Mouse (Mus musculus) stomach, embryonic 16.5 days (tissue): Measurements from ENCODE around the gene Zfp473. TPM values are rescaled to one million over a fixed set of nuclear protein-coding genes. Genes with fewer than 3 reads are reported as not detected.
A peak's percentile ranks its signal among the peaks of the same experiment; 100 is the strongest.

Experiments used
- ATAC-seq: fragments of 200-750 bp; cut with Nextera tagmentation; 2 replicates; pipeline ENCODE4 v1.8.0; 2017; ENCODE audit warnings: moderate number of reproducible peaks, moderate TSS enrichment; ENCODE audit not compliant: insufficient read depth, low FRiP score
- H3K27ac ChIP-seq: fragments of 300-500 bp; sonication (generic); 2 replicates; pipeline ENCODE4 v1.5.1; 2014; ENCODE audit warnings: low read length
- H3K27me3 ChIP-seq: fragments of 300-500 bp; sonication (generic); 2 replicates; pipeline ENCODE4 v1.6.1; 2014; ENCODE audit warnings: low read length, control low read depth, mixed read lengths; ENCODE audit not compliant: control insufficient read depth, insufficient read depth
- H3K36me3 ChIP-seq: fragments of 300-500 bp; sonication (generic); 2 replicates; pipeline ENCODE4 v1.6.1; 2014; ENCODE audit warnings: low read length; ENCODE audit not compliant: control insufficient read depth, insufficient read depth
- H3K4me1 ChIP-seq: fragments of 300-500 bp; sonication (generic); 2 replicates; pipeline ENCODE4 v1.6.1; 2014; ENCODE audit warnings: low read length, control low read depth, mixed read lengths; ENCODE audit not compliant: control insufficient read depth, insufficient read depth
- H3K4me2 ChIP-seq: fragments of 300-500 bp; sonication (generic); 2 replicates; pipeline ENCODE4 v1.6.1; 2014; ENCODE audit warnings: low read depth, low read length, mixed read lengths
- H3K4me3 ChIP-seq: fragments of 300-500 bp; sonication (generic); replicated peaks from 2 replicates; pipeline ENCODE4 v1.5.1; 2014; ENCODE audit warnings: mild to moderate bottlenecking, low read length
- H3K9ac ChIP-seq: fragments of 300-500 bp; sonication (generic); 2 replicates; pipeline ENCODE4 v1.6.1; 2014; ENCODE audit warnings: low read length
- H3K9me3 ChIP-seq: fragments of 300-500 bp; sonication (generic); replicated peaks from 2 replicates; pipeline ENCODE4 v1.6.1; 2016; ENCODE audit warnings: low read length, control low read depth; ENCODE audit not compliant: control insufficient read depth
- WGBS: fragments of 180-500 bp; shearing (Covaris S2); extraction: QIAGEN DNeasy Blood & Tissue Kit; methylation state at CpG from one replicate; pipeline ENCODE4 v1.1.7; 2014; 5-methylcytosine and 5-hydroxymethylcytosine counted together
- polyA plus RNA-seq: library from polyadenylated mRNA; unstranded; fragments of >200 nt; fragmentation: Nextera tagmentation; extraction: Ambion mirVana; gene quantifications from 2 replicates; pipeline ENCODE4 v1.2.1, GENCODE M21; 2015

Zfp473 gene
- polyA plus RNA-seq, 1 experiment from 2014 or later, result 1.8 TPM

GRCm38 (mm10) chr7:44689331-44689730 is 61.5 kb downstream of the Zfp473 start:
- no peak for ATAC-seq
- WGBS, result 89% methylated on average over 7 of the region's 7 CpGs
- no peaks in the 10 kb centered on the region; the same call in 1 of the 2 replicates for H3K4me1 ChIP-seq
- no peaks in the 10 kb centered on the region for H3K36me3 ChIP-seq
- H3K4me3 ChIP-seq, result no peak overlapping the region
- H3K9me3 ChIP-seq, result no peaks in the 10 kb centered on the region
- no peak overlapping the region for H3K4me2 ChIP-seq
- no peak overlapping the region for H3K9ac ChIP-seq
- H3K27ac ChIP-seq, result no peak overlapping the region
- H3K27me3 ChIP-seq, result no peaks in the 10 kb centered on the region

GRCm38 (mm10) chr7:44688890-44689289 is 62.0 kb downstream of the Zfp473 start:
- no peak for ATAC-seq
- Histone ChIP-seq H3K36me3 (no peaks in the 10 kb centered on the region), H3K27ac (no peak overlapping the region), H3K4me3 (no peak overlapping the region), H3K4me2 (no peak overlapping the region), H3K9me3 (no peaks in the 10 kb centered on the region), H3K9ac (no peak overlapping the region), H3K4me1 (peaks cover 2% of the 10 kb centered on the region), H3K27me3 (no peaks in the 10 kb centered on the region)
- WGBS, result 71% methylated on average over 3 of the region's 3 CpGs

DNA sequence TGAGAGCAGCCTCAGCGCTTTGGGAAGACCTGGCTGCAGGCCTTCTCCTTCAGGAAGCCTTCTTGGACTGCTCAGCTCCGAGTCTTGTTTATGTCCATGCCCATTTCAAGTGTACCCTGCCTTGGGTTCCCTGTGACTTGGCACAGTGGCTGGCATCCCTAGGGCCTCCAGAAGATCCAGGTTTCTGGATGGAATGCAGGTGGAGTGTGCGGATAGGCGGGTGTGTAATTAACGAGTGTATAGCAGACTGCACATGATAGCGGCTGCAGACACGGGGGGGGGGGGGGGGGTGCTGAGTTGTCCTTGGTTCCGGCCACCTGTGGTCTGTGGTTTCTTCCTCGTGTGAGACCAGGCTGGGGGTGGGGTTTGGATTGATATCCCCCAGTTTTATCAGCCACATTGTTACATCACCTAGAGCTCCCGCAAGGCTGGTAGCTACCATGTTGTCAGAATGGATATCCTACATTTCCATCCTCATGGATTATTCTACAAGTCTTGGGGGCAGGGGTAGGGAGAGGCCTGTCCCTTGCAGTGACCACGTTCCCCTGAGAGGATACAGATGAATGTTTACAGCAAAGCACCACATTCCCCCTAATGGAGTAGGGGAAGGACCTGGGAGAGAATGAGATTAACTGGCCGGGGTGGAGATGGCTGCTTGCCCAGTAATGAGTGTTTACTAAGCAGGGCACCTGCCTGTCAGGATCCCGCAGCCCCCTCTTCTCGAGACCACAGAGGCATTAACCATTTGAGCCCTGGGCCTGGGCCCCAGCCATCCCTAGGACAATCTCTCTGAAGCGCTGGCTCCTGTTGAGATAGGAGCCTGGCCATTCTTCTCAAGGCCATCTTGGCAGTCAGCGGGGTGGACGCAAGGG is 65.1 kb downstream of the Zfp473 start:
- peak; percentile 46; the same call in 1 of the 2 replicates for ATAC-seq
- Histone ChIP-seq H3K27me3 (no peaks in the 10 kb centered on the region), H3K4me3 (no peak overlapping the region), H3K4me2 (no peak overlapping the region), H3K4me1 (peaks cover 2% of the 10 kb centered on the region; the same call in 1 of the 2 replicates), H3K9me3 (no peaks in the 10 kb centered on the region), H3K9ac (no peak overlapping the region), H3K27ac (no peak overlapping the region), H3K36me3 (no peaks in the 10 kb centered on the region)
- 36% methylated on average over 16 of the region's 17 CpGs for WGBS

GRCm38 (mm10) chr7:44683656-44684055 is 67.2 kb downstream of the Zfp473 start:
- Histone ChIP-seq H3K27me3 (no peaks in the 10 kb centered on the region), H3K27ac (no peak overlapping the region), H3K36me3 (no peaks in the 10 kb centered on the region), H3K4me1 (peaks cover 2% of the 10 kb centered on the region; the same call in 1 of the 2 replicates), H3K9me3 (no peaks in the 10 kb centered on the region), H3K4me3 (no peak overlapping the region), H3K4me2 (no peak overlapping the region), H3K9ac (no peak overlapping the region)
- ATAC-seq, result peak; percentile 63; the same call in 1 of the 2 replicates
- 57% methylated on average over 8 of the region's 8 CpGs for WGBS

Other genes with a start within 250 kb of the Zfp473 start
- 0.41 and 1.8 TPM in 2 replicates for gene Mybpc2, start 226.4 kb downstream of the Zfp473 start, polyA plus RNA-seq
- 0.52 and 0.76 TPM in 2 replicates for gene Spib, start 219.0 kb downstream of the Zfp473 start, polyA plus RNA-seq
- gene Pold1, start 202.2 kb downstream of the Zfp473 start, polyA plus RNA-seq, result 70.3 and 72.8 TPM in 2 replicates
- 62.0 and 68.6 TPM in 2 replicates for gene Nr1h2, start 197.1 kb downstream of the Zfp473 start, polyA plus RNA-seq
- 3.7 and 5.4 TPM in 2 replicates for gene Napsa, start 178.7 kb downstream of the Zfp473 start, polyA plus RNA-seq
- 0.16 and 0.26 TPM in 2 replicates for gene Kcnc3, start 160.4 kb downstream of the Zfp473 start, polyA plus RNA-seq
- gene Myh14, start 80.2 kb downstream of the Zfp473 start, polyA plus RNA-seq, result 17.5 and 20.5 TPM in 2 replicates
- not detected in 2 replicates for gene Izumo2, start 42.3 kb downstream of the Zfp473 start, polyA plus RNA-seq
- 32.1 and 32.8 TPM in 2 replicates for gene Vrk3, start 2.6 kb downstream of the Zfp473 start, polyA plus RNA-seq
- gene Nup62, start 65.0 kb upstream of the Zfp473 start, polyA plus RNA-seq, result 73.8 and 83.1 TPM in 2 replicates
- 0.88 and 1.3 TPM in 2 replicates for gene Il4i1, start 65.3 kb upstream of the Zfp473 start, polyA plus RNA-seq
- gene Atf5, start 65.6 kb upstream of the Zfp473 start, polyA plus RNA-seq, result 3.8 and 4.6 TPM in 2 replicates
- gene Akt1s1, start 97.9 kb upstream of the Zfp473 start, polyA plus RNA-seq, result 73.5 and 83.1 TPM in 2 replicates
- 71.7 and 74.1 TPM in 2 replicates for gene Tbc1d17, start 98.0 kb upstream of the Zfp473 start, polyA plus RNA-seq
- gene Pnkp, start 106.1 kb upstream of the Zfp473 start, polyA plus RNA-seq, result 32.6 and 34.8 TPM in 2 replicates
- gene Ptov1, start 118.7 kb upstream of the Zfp473 start, polyA plus RNA-seq, result 150 and 156 TPM in 2 replicates
- 89.9 and 94.0 TPM in 2 replicates for gene Med25, start 141.7 kb upstream of the Zfp473 start, polyA plus RNA-seq
- gene Fuz, start 145.0 kb upstream of the Zfp473 start, polyA plus RNA-seq, result 23.1 and 24.7 TPM in 2 replicates
- gene Ap2a1, start 178.4 kb upstream of the Zfp473 start, polyA plus RNA-seq, result 52.6 and 55.6 TPM in 2 replicates
- 0.06 TPM in 1 of 2 replicates, not detected in the other for gene Tsks, start 192.2 kb upstream of the Zfp473 start, polyA plus RNA-seq
- 19.9 and 23.4 TPM in 2 replicates for gene Cpt1c, start 223.8 kb upstream of the Zfp473 start, polyA plus RNA-seq
- 302 and 324 TPM in 2 replicates for gene Prmt1, start 235.5 kb upstream of the Zfp473 start, polyA plus RNA-seq
- 96.2 and 96.4 TPM in 2 replicates for gene Irf3, start 246.6 kb upstream of the Zfp473 start, polyA plus RNA-seq
- gene Bcl2l12, start 247.7 kb upstream of the Zfp473 start, polyA plus RNA-seq, result 43.8 and 45.8 TPM in 2 replicates